Mouse (Mus musculus) spleen, adult 2 months (tissue): ENCODE data around the gene Ifnab. TPM values are rescaled to one million over a fixed set of nuclear protein-coding genes. Genes with fewer than 3 reads are reported as not detected.

Experiments
- DNase-seq, 2 experiments: peaks; one replicate each; pipeline versions ENCODE4 v3.0.0 to v3.0.0-alpha.2; 2012 to 2021; ENCODE audit warnings: low spot score in 2 of 2, low read depth in 1 of 2
- H3K27ac ChIP-seq: fragments of 200-500 bp; 2 replicates; pipeline ENCODE4 v1.5.1; 2012; ENCODE audit warnings: low read length, inconsistent platforms; ENCODE audit not compliant: insufficient read depth
- H3K27me3 ChIP-seq: fragments of 200-500 bp; 2 replicates; pipeline ENCODE4 v1.6.1; 2012; ENCODE audit warnings: mild to moderate bottlenecking, moderate library complexity, low read length, inconsistent platforms; ENCODE audit not compliant: control insufficient read depth, insufficient read depth
- H3K36me3 ChIP-seq: fragments of 200-500 bp; 2 replicates; pipeline ENCODE4 v1.6.1; 2012; ENCODE audit warnings: mild to moderate bottlenecking, low read length, inconsistent platforms; ENCODE audit not compliant: control insufficient read depth, insufficient read depth
- H3K4me1 ChIP-seq: fragments of 200-500 bp; 2 replicates; pipeline ENCODE4 v1.6.1; 2011; ENCODE audit warnings: inconsistent platforms; ENCODE audit not compliant: control insufficient read depth, insufficient read depth, insufficient read length
- H3K4me3 ChIP-seq: fragments of 200-500 bp; 2 replicates; pipeline ENCODE4 v1.5.1; 2011; ENCODE audit warnings: mild to moderate bottlenecking, inconsistent platforms; ENCODE audit not compliant: insufficient read depth, insufficient read length; ENCODE audit errors: extremely low read depth
- CTCF ChIP-seq: fragments of 200-500 bp; IDR thresholded peaks from 2 replicates; pipeline ENCODE4 v1.5.1; 2011; ENCODE audit warnings: mild to moderate bottlenecking, inconsistent platforms; ENCODE audit not compliant: insufficient read depth, insufficient read length, insufficient replicate concordance; ENCODE audit errors: extremely low read depth
- POLR2A ChIP-seq: fragments of 200-500 bp; IDR thresholded peaks from 2 replicates; pipeline ENCODE4 v1.6.1; 2011; ENCODE audit warnings: low read depth, low read length, inconsistent platforms
- WGBS: fragments of 180-500 bp; shearing (Covaris S2); methylation state at CpG from one replicate; pipeline ENCODE4 v1.1.7; 2018; 5-methylcytosine and 5-hydroxymethylcytosine counted together
- polyA plus RNA-seq: library from polyadenylated mRNA; depleted of rRNA; stranded (reverse); fragments of >200 nt; gene quantifications from 2 replicates; pipeline ENCODE4 v1.2.3, GENCODE M21; 2012; rRNA removed

Gene Ifnab
- polyA plus RNA-seq, 1 experiment = not detected

DNA sequence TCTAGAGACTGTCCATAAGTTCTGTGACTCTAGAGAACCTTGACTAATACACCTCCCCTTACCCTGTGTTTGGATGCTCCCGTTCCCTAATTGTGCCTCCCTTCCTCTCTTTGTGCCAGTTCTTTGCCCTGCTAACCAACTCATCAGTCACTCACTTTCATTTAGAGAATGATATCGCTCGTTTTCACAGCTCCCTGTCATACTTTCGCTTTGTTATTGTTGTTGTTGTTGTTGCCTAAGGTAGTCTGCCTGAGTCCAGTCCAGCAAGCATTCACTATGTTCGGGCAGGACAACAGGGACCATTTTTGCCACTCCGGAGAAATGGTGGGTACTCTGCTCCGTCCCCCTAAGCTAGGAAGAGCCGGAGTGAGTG is 50.5 kb downstream of the Ifnab start:
- WGBS = 20% methylated on average over 8 of the region's 8 CpGs
- H3K27ac ChIP-seq = no peak overlapping the region
- DNase-seq = no peak
- H3K27me3 ChIP-seq = no peaks in the 10 kb centered on the region
- peak overlapping the region; percentile 62 for H3K4me3 ChIP-seq
- H3K36me3 ChIP-seq = no peaks in the 10 kb centered on the region
- TF ChIP-seq POLR2A (no peak), CTCF (no peak)
- no peaks in the 10 kb centered on the region; the same call in 1 of the 2 replicates for H3K4me1 ChIP-seq

Other genes starting within 250 kb of the Ifnab start
- gene Ifnb1, start 168.6 kb downstream of the Ifnab start, polyA plus RNA-seq = not detected in 2 replicates
- not detected in 2 replicates for gene Ifna15, start 133.1 kb downstream of the Ifnab start, polyA plus RNA-seq
- gene Ifna14, start 119.6 kb downstream of the Ifnab start, polyA plus RNA-seq = not detected in 2 replicates
- gene Ifna9, start 99.0 kb downstream of the Ifnab start, polyA plus RNA-seq = not detected in 2 replicates
- gene Ifna12, start 88.0 kb downstream of the Ifnab start, polyA plus RNA-seq = not detected in 2 replicates
- gene C87499, start 56.9 kb downstream of the Ifnab start, polyA plus RNA-seq = not detected in 2 replicates
- gene Ifna13, start 46.9 kb downstream of the Ifnab start, polyA plus RNA-seq = not detected in 2 replicates
- gene Ifna16, start 14.4 kb downstream of the Ifnab start, polyA plus RNA-seq = not detected in 2 replicates
- not detected in 2 replicates for gene Ifna2, start 7.4 kb downstream of the Ifnab start, polyA plus RNA-seq
- 0.18 and 0.45 TPM in 2 replicates for gene Gm26566, start 30.4 kb upstream of the Ifnab start, polyA plus RNA-seq
- 8.4 and 11.4 TPM in 2 replicates for gene Klhl9, start 31.1 kb upstream of the Ifnab start, polyA plus RNA-seq
- not detected in 2 replicates for gene Gm13271, start 63.5 kb upstream of the Ifnab start, polyA plus RNA-seq
- gene Gm13283, start 68.8 kb upstream of the Ifnab start, polyA plus RNA-seq = 0.07 TPM in 1 of 2 replicates, not detected in the other
- gene Gm13290, start 82.5 kb upstream of the Ifnab start, polyA plus RNA-seq = not detected in 2 replicates
- gene Gm13289, start 85.6 kb upstream of the Ifnab start, polyA plus RNA-seq = not detected in 2 replicates
- gene Gm13272, start 88.5 kb upstream of the Ifnab start, polyA plus RNA-seq = not detected in 2 replicates
- not detected in 2 replicates for gene Ifnz, start 90.8 kb upstream of the Ifnab start, polyA plus RNA-seq
- gene Gm13276, start 94.3 kb upstream of the Ifnab start, polyA plus RNA-seq = not detected in 2 replicates
- not detected in 2 replicates for gene Gm13277, start 97.3 kb upstream of the Ifnab start, polyA plus RNA-seq
- not detected in 2 replicates for gene Gm13278, start 100.2 kb upstream of the Ifnab start, polyA plus RNA-seq
- not detected in 2 replicates for gene Gm13275, start 103.1 kb upstream of the Ifnab start, polyA plus RNA-seq
- not detected in 2 replicates for gene Gm13279, start 106.0 kb upstream of the Ifnab start, polyA plus RNA-seq
- gene Gm13285, start 108.3 kb upstream of the Ifnab start, polyA plus RNA-seq = not detected in 2 replicates
- not detected in 2 replicates for gene Gm13287, start 111.9 kb upstream of the Ifnab start, polyA plus RNA-seq
- gene Gm13288, start 114.2 kb upstream of the Ifnab start, polyA plus RNA-seq = not detected in 2 replicates
- gene Ifna7, start 124.9 kb upstream of the Ifnab start, polyA plus RNA-seq = not detected in 2 replicates
- gene Ifna11, start 128.6 kb upstream of the Ifnab start, polyA plus RNA-seq = not detected in 2 replicates
- not detected in 2 replicates for gene Ifna6, start 136.1 kb upstream of the Ifnab start, polyA plus RNA-seq
- not detected in 2 replicates for gene Ifna5, start 144.2 kb upstream of the Ifnab start, polyA plus RNA-seq
- gene Ifna4, start 150.5 kb upstream of the Ifnab start, polyA plus RNA-seq = not detected in 2 replicates
- gene Ifna1, start 158.7 kb upstream of the Ifnab start, polyA plus RNA-seq = not detected in 2 replicates
- not detected in 2 replicates for gene Ifne, start 188.8 kb upstream of the Ifnab start, polyA plus RNA-seq